Mouse (Mus musculus) MEL (cell line): ENCODE measurements around the gene Mospd3. TPM values are rescaled to one million over a fixed set of nuclear protein-coding genes. Genes with fewer than 3 reads are reported as not detected.

Experiments
- DNase-seq: peaks from one replicate; pipeline ENCODE4 v3.0.0; 2011; ENCODE audit warnings: low read depth, low spot score
- H3K27ac ChIP-seq: 2 replicates; pipeline ENCODE4 v1.5.1; 2012; ENCODE audit warnings: low read depth, mild to moderate bottlenecking, control low read depth, low read length, moderate library complexity; ENCODE audit not compliant: control insufficient read depth
- H3K27me3 ChIP-seq, 2 experiments: fragments of 150-350 bp in 1 of 2; sonication (generic) in 1 of 2; 2 replicates each; pipeline ENCODE4 v1.6.1; 2012; ENCODE audit warnings: low read length in 2 of 2, mild to moderate bottlenecking in 2 of 2, improper control_type of control experiment in 1 of 2, moderate library complexity in 1 of 2; ENCODE audit not compliant: insufficient read depth in 2 of 2, control insufficient read depth in 1 of 2
- H3K36me3 ChIP-seq, 2 experiments: 2 replicates each; pipeline ENCODE4 v1.6.1; 2012 to 2014; ENCODE audit warnings: low read length in 2 of 2, improper control_type of control experiment in 1 of 2, inconsistent platforms in 1 of 2, mild to moderate bottlenecking in 1 of 2; ENCODE audit not compliant: insufficient read depth in 2 of 2, control insufficient read depth in 1 of 2
- H3K4me1 ChIP-seq, 2 experiments: fragments of 150-350 bp in 1 of 2; sonication (generic) in 1 of 2; 2 replicates each; pipeline ENCODE4 v1.6.1; 2012; ENCODE audit warnings: low read length in 2 of 2, improper control_type of control experiment in 1 of 2, mild to moderate bottlenecking in 1 of 2; ENCODE audit not compliant: insufficient read depth in 2 of 2, control insufficient read depth in 1 of 2
- H3K4me3 ChIP-seq, 2 experiments: fragments of 150-350 bp in 1 of 2; sonication (generic) in 1 of 2; 2 replicates each; pipeline ENCODE4 v1.5.1; 2012; ENCODE audit warnings: low read depth in 2 of 2, low read length in 2 of 2, mild to moderate bottlenecking in 2 of 2, moderate library complexity in 2 of 2, control low read depth in 1 of 2, improper control_type of control experiment in 1 of 2; ENCODE audit not compliant: control insufficient read depth in 1 of 2, insufficient read depth in 1 of 2
- H3K79me2 ChIP-seq: 2 replicates; pipeline ENCODE4 v1.6.1; 2012; ENCODE audit warnings: mild to moderate bottlenecking, low read length, moderate library complexity; ENCODE audit not compliant: control insufficient read depth, poor library complexity, insufficient read depth
- H3K9ac ChIP-seq: 2 replicates; pipeline ENCODE4 v1.6.1; 2012; ENCODE audit warnings: low read depth, mild to moderate bottlenecking, control low read depth, low read length, moderate library complexity; ENCODE audit not compliant: control insufficient read depth, poor library complexity, severe bottlenecking
- H3K9me3 ChIP-seq: fragments of 150-350 bp; sonication (generic); replicated peaks from 2 replicates; pipeline ENCODE4 v1.6.1; 2012; ENCODE audit warnings: mild to moderate bottlenecking, low read length, improper control_type of control experiment, moderate library complexity; ENCODE audit not compliant: insufficient read depth
- CHD2 ChIP-seq: IDR thresholded peaks from 2 replicates; pipeline ENCODE4 v1.6.1; 2011; ENCODE audit warnings: low read length, improper control_type of control experiment
- CTCF ChIP-seq, 3 experiments: IDR thresholded peaks in 2 of 3; conservative IDR thresholded peaks in 1 of 3; 2 replicates each; pipeline ENCODE4 v1.5.1; 2011 to 2012; ENCODE audit warnings: low read length in 3 of 3, low read depth in 2 of 3, mild to moderate bottlenecking in 2 of 3, improper control_type of control experiment in 1 of 3, inconsistent platforms in 1 of 3, mixed read lengths in 1 of 3, moderate library complexity in 1 of 3; ENCODE audit not compliant: control insufficient read depth in 1 of 3, insufficient read depth in 1 of 3, poor library complexity in 1 of 3, severe bottlenecking in 1 of 3
- EP300 ChIP-seq, 2 experiments: IDR thresholded peaks; 2 replicates each; pipeline ENCODE4 v1.6.1; 2011; ENCODE audit warnings: improper control_type of control experiment in 2 of 2, low read length in 2 of 2, low read depth in 1 of 2, mild to moderate bottlenecking in 1 of 2
- ETS1 ChIP-seq: IDR thresholded peaks from 2 replicates; pipeline ENCODE4 v1.6.1; 2012; ENCODE audit warnings: low read depth, mild to moderate bottlenecking, inconsistent platforms, low read length, improper control_type of control experiment, moderate library complexity
- GABPA ChIP-seq: IDR thresholded peaks from 2 replicates; pipeline ENCODE4 v1.6.1; 2012; ENCODE audit warnings: low read depth, mild to moderate bottlenecking, inconsistent platforms, low read length, improper control_type of control experiment, moderate library complexity
- HCFC1 ChIP-seq: IDR thresholded peaks from 2 replicates; pipeline ENCODE4 v1.6.1; 2012; ENCODE audit warnings: low read depth, mild to moderate bottlenecking, inconsistent platforms, low read length, improper control_type of control experiment, moderate library complexity
- JUND ChIP-seq: IDR thresholded peaks from 2 replicates; pipeline ENCODE4 v1.6.1; 2011; ENCODE audit warnings: low read depth, mild to moderate bottlenecking, improper control_type of control experiment, low read length
- MAFK ChIP-seq: IDR thresholded peaks from 2 replicates; pipeline ENCODE4 v1.6.1; 2011; ENCODE audit warnings: low read depth, mild to moderate bottlenecking, low read length, improper control_type of control experiment, borderline replicate concordance
- MAX ChIP-seq: IDR thresholded peaks from 2 replicates; pipeline ENCODE4 v1.6.1; 2011; ENCODE audit warnings: low read length, improper control_type of control experiment
- MXI1 ChIP-seq: IDR thresholded peaks from 2 replicates; pipeline ENCODE4 v1.6.1; 2011; ENCODE audit warnings: mild to moderate bottlenecking, low read depth, low read length, improper control_type of control experiment
- MYB ChIP-seq: IDR thresholded peaks from 2 replicates; pipeline ENCODE4 v1.6.1; 2011; ENCODE audit warnings: mild to moderate bottlenecking, low read depth, low read length, improper control_type of control experiment
- MYC ChIP-seq: IDR thresholded peaks from 2 replicates; pipeline ENCODE4 v1.6.1; 2011; ENCODE audit warnings: low read depth, mild to moderate bottlenecking, low read length, improper control_type of control experiment, moderate library complexity
- POLR2A ChIP-seq, 2 experiments: IDR thresholded peaks; 2 replicates each; pipeline ENCODE4 v1.6.1; 2011 to 2012; ENCODE audit warnings: low read length in 2 of 2, mild to moderate bottlenecking in 2 of 2, control low read depth in 1 of 2, improper control_type of control experiment in 1 of 2, low read depth in 1 of 2, moderate library complexity in 1 of 2; ENCODE audit not compliant: control insufficient read depth in 1 of 2, insufficient read depth in 1 of 2, poor library complexity in 1 of 2
- SIN3A ChIP-seq: IDR thresholded peaks from 2 replicates; pipeline ENCODE4 v1.6.1; 2012; ENCODE audit warnings: low read length, improper control_type of control experiment, inconsistent platforms
- TBP ChIP-seq: IDR thresholded peaks from 2 replicates; pipeline ENCODE4 v1.8.0; 2011; ENCODE audit warnings: low read depth, low read length, improper control_type of control experiment
- TCF12 ChIP-seq: IDR thresholded peaks from 2 replicates; pipeline ENCODE4 v1.6.1; 2014; ENCODE audit warnings: low read depth, mild to moderate bottlenecking, inconsistent platforms, low read length, improper control_type of control experiment, moderate library complexity
- USF2 ChIP-seq, 2 experiments: IDR thresholded peaks; 2 replicates each; pipeline ENCODE4 v1.6.1; 2011 to 2012; ENCODE audit warnings: improper control_type of control experiment in 2 of 2, low read length in 2 of 2, borderline replicate concordance in 1 of 2, inconsistent platforms in 1 of 2, low read depth in 1 of 2, mild to moderate bottlenecking in 1 of 2; ENCODE audit not compliant: insufficient read depth in 1 of 2
- ZC3H11A ChIP-seq: IDR thresholded peaks from 2 replicates; pipeline ENCODE4 v1.6.1; 2012; ENCODE audit warnings: low read depth, mild to moderate bottlenecking, inconsistent platforms, low read length, improper control_type of control experiment
- polyA plus RNA-seq, 2 experiments: library from polyadenylated mRNA; stranded (reverse) in 1 of 2; unstranded in 1 of 2; fragments of >175 nt in 1 of 2; fragments of >200 nt in 1 of 2; gene quantifications; 2 replicates each; pipeline versions ENCODE4 v1.2.1 to v1.2.4; 2012; ENCODE audit warnings: low replicate concordance in 2 of 2, low read depth in 1 of 2; ENCODE audit not compliant: insufficient read length in 2 of 2, insufficient read depth in 1 of 2, missing spikeins in 1 of 2
- total RNA-seq: library from RNA; depleted of rRNA; stranded (reverse); fragments of 300-350 nt; gene quantifications from 2 replicates; pipeline ENCODE4 v1.2.3, GENCODE M21; 2012

Gene Mospd3
- total and polyA plus RNA-seq, 3 experiments = 12.4 to 144 TPM; not detected in 1

DNA sequence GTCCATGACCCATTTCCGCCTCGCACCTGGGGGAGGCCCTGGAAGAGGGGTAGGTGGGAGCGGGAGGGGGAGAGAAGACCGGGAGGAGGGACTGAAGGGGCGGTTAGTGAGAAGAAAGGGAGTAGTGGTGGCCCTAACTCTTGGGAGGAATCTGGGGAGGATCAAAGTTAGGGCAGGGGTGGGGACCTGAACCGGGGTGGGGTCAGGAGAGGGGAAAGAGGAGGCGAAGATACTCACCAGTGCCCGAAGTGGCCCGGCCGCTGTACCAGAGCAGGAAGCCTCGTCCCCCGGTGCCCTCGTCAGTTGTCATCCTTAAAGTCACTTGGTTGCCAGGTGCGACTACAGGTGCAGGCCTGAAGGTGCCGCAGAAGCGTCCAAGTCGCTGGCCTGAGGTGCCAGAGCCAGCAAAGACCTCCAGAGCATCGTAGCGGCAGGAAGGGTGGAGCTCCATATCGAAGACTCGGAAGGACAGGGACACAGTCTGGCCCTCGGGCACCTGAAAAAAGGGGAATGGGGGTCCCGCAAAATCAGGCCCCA lies 7.9 kb upstream of the Mospd3 start:
- no peak overlapping the region for H3K27ac ChIP-seq
- no peaks in the 10 kb centered on the region for H3K9me3 ChIP-seq
- H3K27me3 ChIP-seq = no peaks in the 10 kb centered on the region
- H3K79me2 ChIP-seq = no peaks in the 10 kb centered on the region
- no peak for DNase-seq
- no peak overlapping the region for H3K4me3 ChIP-seq
- H3K9ac ChIP-seq = no peak overlapping the region
- H3K36me3 ChIP-seq = peaks cover 0 to 3% of the 10 kb centered on the region in 2 experiments; a peak in 1 of 4 replicates
- H3K4me1 ChIP-seq = peaks cover 0 to 4% of the 10 kb centered on the region in 2 experiments; a peak in 2 of 4 replicates
- TF ChIP-seq MYB (no peak), SIN3A (no peak), GABPA (no peak)

DNA sequence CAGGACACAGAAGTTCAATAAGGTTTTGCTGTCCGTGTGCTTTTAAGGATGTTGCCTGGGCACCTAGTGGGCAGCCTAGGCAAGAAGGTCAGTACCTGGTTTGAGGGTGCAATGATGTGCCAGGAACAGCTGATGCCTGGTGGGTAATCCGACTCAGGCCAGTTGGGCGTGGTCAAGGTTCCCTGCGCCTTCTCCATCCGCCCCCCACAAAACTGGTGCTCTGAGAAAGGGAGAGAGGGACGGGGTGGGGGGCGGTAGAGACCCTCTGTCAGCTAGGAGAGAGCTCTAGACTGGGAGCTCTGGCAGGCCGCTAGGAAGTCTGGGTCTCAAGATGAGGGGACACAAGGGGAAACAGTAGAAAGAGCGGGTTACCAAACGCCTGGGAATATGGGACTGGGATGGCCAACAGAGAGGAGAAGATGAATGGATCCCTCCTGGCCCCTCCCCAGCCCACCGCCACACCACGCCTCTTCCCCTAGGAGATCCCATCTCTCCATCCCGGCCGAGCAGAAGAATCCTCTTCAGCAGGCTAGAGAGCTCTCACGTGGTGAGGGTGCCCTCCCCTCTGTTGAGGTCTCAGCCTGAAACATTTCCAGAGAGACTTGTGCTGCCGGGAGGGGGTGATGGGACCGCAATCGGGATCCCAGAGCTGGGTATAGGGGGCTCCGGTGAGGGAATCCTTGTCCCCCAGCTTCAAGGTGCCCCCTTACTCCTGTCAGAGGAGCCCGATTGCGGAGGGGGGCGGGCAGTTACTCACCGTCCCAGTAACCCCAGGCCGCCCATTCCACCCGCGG lies 7.2 kb upstream of the Mospd3 start:
- H3K79me2 ChIP-seq = no peaks in the 10 kb centered on the region
- H3K4me3 ChIP-seq = no peak overlapping the region
- H3K36me3 ChIP-seq = peaks cover 0 to 3% of the 10 kb centered on the region in 2 experiments; a peak in 2 of 4 replicates
- DNase-seq = no peak
- TF ChIP-seq JUND (no peak), CTCF (IDR thresholded peaks at IDR 0.05 in 2 of 3, conservative IDR thresholded peaks at IDR 0.05 in 1 of 3; ENCODE audit: control insufficient read depth in 1 of 3, insufficient read depth in 1 of 3, low read depth in 2 of 3, low read length in 3 of 3, poor library complexity in 1 of 3, severe bottlenecking in 1 of 3) (no peak), TCF12 (no peak), MYC (no peak), MAX (no peak), USF2 (IDR thresholded peaks at IDR 0.05; ENCODE audit: borderline replicate concordance in 1 of 2, insufficient read depth in 1 of 2, low read depth in 1 of 2, low read length in 2 of 2) (no peak), TBP (no peak), MAFK (no peak), HCFC1 (no peak), CHD2 (no peak)
- no peak overlapping the region for H3K27ac ChIP-seq
- no peak overlapping the region for H3K9ac ChIP-seq
- no peaks in the 10 kb centered on the region for H3K9me3 ChIP-seq
- H3K4me1 ChIP-seq = peaks cover 0 to 4% of the 10 kb centered on the region in 2 experiments; a peak in 2 of 4 replicates
- no peaks in the 10 kb centered on the region for H3K27me3 ChIP-seq

DNA sequence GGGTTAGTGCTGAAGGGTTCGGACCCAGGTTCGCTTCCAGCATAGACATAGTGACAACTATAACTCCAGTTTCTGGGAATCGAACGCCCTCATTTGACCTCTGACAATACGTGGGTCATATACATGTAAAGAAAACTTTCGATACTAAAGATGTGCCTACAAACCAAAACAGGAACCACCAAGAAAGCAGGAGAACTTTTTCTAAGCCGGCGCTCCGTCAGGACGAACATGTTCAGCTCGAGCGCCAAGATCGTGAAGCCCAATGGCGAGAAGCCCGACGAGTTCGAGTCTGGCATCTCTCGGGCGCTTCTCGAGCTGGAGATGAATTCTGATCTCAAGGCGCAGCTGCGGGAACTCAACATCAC lies 489 bp upstream of the Mospd3 start:
- no peak for TF ChIP-seq POLR2A (IDR thresholded peaks at IDR 0.05; ENCODE audit: control insufficient read depth in 1 of 2, insufficient read depth in 1 of 2, low read depth in 1 of 2, low read length in 2 of 2, poor library complexity in 1 of 2)
- TF ChIP-seq ZC3H11A = no peak
- peak; percentile 33; the same call in 1 of the 2 replicates for TF ChIP-seq ETS1
- no peak for TF ChIP-seq JUND
- TF ChIP-seq EP300 (IDR thresholded peaks at IDR 0.05; ENCODE audit: low read depth in 1 of 2, low read length in 2 of 2) = peak in 1 of 2 experiments; percentile 53; a peak in 1 of 4 replicates
- peak; percentile 44; the same call in 1 of the 2 replicates for TF ChIP-seq MXI1
- no peak for TF ChIP-seq MYC
- H3K36me3 ChIP-seq = peaks cover 0 to 16% of the 10 kb centered on the region in 2 experiments; a peak in 2 of 4 replicates
- H3K9ac ChIP-seq = peak overlapping the region; percentile 87
- H3K4me3 ChIP-seq = peak overlapping the region; percentile 56 to 99
- no peaks in the 10 kb centered on the region for H3K9me3 ChIP-seq
- peak; percentile 78 for DNase-seq
- H3K4me1 ChIP-seq = peaks cover 10 to 30% of the 10 kb centered on the region in 2 experiments
- H3K27me3 ChIP-seq = no peaks in the 10 kb centered on the region
- H3K79me2 ChIP-seq = peaks cover 14% of the 10 kb centered on the region
- peak overlapping the region; percentile 95 for H3K27ac ChIP-seq
